Mouse (Mus musculus) heart, embryonic 10.5 days (tissue): ENCODE measurements at regions not wholly inside any gene's neighbourhood (a gene's known extent, or its start where the extent isn't known, plus 50 kb on each side); places are given as distances from the start of the nearest gene placed in this dataset.

ENCODE experiments used
- DNase-seq: peaks from one replicate; pipeline ENCODE4 v3.0.0-alpha.2; 2017; ENCODE audit warnings: low spot score
- H3K27ac ChIP-seq: fragments of 300-500 bp; sonication (generic); 2 replicates; pipeline ENCODE4 v1.5.1; 2016; ENCODE audit warnings: mild to moderate bottlenecking
- H3K27me3 ChIP-seq: fragments of 300-500 bp; sonication (generic); 2 replicates; pipeline ENCODE4 v1.6.1; 2016; ENCODE audit warnings: mild to moderate bottlenecking; ENCODE audit not compliant: poor library complexity, insufficient read depth, severe bottlenecking
- H3K36me3 ChIP-seq: fragments of 300-500 bp; sonication (generic); 2 replicates; pipeline ENCODE4 v1.6.1; 2016; ENCODE audit warnings: mild to moderate bottlenecking, moderate library complexity
- H3K4me1 ChIP-seq: fragments of 300-500 bp; sonication (generic); 2 replicates; pipeline ENCODE4 v1.6.1; 2016; ENCODE audit warnings: mild to moderate bottlenecking
- H3K4me3 ChIP-seq: fragments of 300-500 bp; sonication (generic); 2 replicates; pipeline ENCODE4 v1.5.1; 2016; ENCODE audit warnings: mild to moderate bottlenecking, moderate library complexity
- H3K9me3 ChIP-seq: fragments of 300-500 bp; sonication (generic); 2 replicates; pipeline ENCODE4 v1.6.1; 2016; ENCODE audit warnings: mild to moderate bottlenecking, moderate library complexity
- WGBS: fragments of 180-500 bp; shearing (Covaris S2); methylation state at CpG from one replicate; pipeline ENCODE4 v1.1.7; 2016; 5-methylcytosine and 5-hydroxymethylcytosine counted together

GRCm38 (mm10) chr3:56740902-56741301 is 557.4 kb upstream of the Nbea start:
- H3K27me3 ChIP-seq: no peaks in the 10 kb centered on the region
- H3K36me3 ChIP-seq: no peaks in the 10 kb centered on the region
- no peaks in the 10 kb centered on the region for H3K9me3 ChIP-seq
- no peak for DNase-seq
- H3K4me1 ChIP-seq: no peaks in the 10 kb centered on the region
- no peak overlapping the region for H3K4me3 ChIP-seq
- H3K27ac ChIP-seq: no peak overlapping the region

DNA sequence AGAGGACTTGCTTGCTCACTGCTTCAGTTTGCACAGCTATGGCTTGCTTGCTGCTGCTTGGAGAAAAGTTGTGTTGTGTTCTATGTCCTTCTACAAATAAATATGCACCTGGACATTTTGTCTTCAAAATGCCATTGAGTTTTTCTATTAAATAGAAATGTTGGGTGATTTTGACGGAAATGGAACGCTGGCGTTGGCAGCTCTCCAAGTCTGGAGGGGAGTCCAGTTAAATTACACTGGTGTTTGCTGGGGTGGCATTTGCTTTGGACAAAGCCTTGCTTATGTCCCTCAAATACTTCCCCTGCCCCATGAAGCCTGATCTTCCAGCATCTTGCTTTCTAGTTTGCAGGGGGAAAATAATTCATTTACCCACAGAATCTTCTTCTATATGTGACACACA is 556.0 kb upstream of the Nbea start:
- H3K4me1 ChIP-seq: no peaks in the 10 kb centered on the region
- WGBS: 85% methylated on average over 3 of the region's 3 CpGs

DNA sequence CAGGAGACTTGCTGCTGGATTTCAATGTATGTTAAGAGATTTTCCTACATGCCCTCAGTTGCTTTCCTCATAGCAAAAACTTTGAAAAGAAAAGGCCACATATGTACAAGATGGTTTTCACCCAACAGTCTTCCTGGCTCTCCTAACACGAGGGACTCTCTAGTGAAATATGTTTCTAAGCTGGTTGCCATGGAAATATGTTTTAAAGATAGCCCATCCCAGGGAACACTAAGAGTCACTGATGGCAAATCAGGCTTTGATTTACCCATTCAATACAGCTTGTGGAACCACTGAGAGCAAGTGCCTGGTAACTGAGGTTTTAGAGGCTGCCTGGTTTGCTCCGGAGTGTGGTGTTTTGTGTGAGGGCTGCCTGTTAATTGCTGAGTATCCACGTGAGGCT is 547.3 kb upstream of the Nbea start:
- no peaks in the 10 kb centered on the region for H3K36me3 ChIP-seq
- H3K27me3 ChIP-seq: no peaks in the 10 kb centered on the region
- no peak overlapping the region for H3K27ac ChIP-seq
- H3K9me3 ChIP-seq: no peaks in the 10 kb centered on the region
- no peak overlapping the region for H3K4me3 ChIP-seq
- DNase-seq: no peak
- H3K4me1 ChIP-seq: no peaks in the 10 kb centered on the region
- 62% methylated on average over 3 of the region's 3 CpGs for WGBS

More for the DNA sequence above, 556.0 kb upstream of the Nbea start:
- H3K4me3 ChIP-seq: no peak overlapping the region
- H3K9me3 ChIP-seq: no peaks in the 10 kb centered on the region
- no peak overlapping the region for H3K27ac ChIP-seq
- DNase-seq: no peak
- H3K36me3 ChIP-seq: no peaks in the 10 kb centered on the region
- no peaks in the 10 kb centered on the region for H3K27me3 ChIP-seq

DNA sequence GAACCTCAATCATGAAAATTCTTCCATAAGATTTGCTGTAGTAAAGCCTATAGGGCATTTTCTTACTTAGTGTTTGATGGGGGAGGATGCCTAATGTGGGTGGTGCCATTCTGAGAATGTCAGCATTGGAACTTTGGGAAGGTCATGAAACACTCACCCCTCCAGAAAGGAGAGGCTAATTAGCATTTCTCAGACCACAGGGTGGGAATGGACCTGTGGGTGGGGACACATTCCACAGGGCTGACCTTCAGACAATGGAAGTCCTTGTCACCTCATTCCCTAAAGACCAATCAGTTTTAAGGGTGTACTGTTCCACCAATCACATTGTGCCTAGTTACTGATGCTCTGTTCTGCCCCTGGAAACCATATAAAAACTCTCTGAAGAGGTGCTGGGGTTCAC is 541.5 kb upstream of the Nbea start:
- no peak overlapping the region for H3K4me3 ChIP-seq
- no peak for DNase-seq
- H3K27me3 ChIP-seq: no peaks in the 10 kb centered on the region

DNA sequence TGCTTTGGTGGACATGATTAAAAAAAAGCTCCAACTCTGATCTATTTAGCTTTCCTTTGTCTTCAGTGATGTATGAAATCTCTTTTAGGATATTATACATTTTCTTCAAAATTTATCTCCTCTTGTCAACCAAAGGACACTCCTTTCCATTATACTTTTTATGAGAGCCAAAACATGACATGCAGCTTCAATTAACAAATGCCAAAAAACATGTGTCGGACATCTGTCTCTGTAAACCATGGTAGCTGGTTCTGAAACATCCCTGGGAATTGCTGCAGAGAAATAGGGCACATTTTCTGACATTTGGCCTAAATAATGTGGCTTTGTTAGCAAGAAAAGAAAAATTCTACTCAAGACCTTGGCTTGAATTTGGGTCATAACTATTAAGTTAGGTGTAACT is 524.8 kb upstream of the Nbea start:
- no peaks in the 10 kb centered on the region for H3K27me3 ChIP-seq
- no peak for DNase-seq
- no peak overlapping the region for H3K27ac ChIP-seq

More for the DNA sequence above, 541.5 kb upstream of the Nbea start:
- H3K4me1 ChIP-seq: no peaks in the 10 kb centered on the region
- H3K9me3 ChIP-seq: no peaks in the 10 kb centered on the region
- H3K36me3 ChIP-seq: no peaks in the 10 kb centered on the region
- no peak overlapping the region for H3K27ac ChIP-seq

GRCm38 (mm10) chr3:56707312-56707711 is 523.8 kb upstream of the Nbea start:
- Histone ChIP-seq H3K4me1 (no peaks in the 10 kb centered on the region), H3K27ac (no peak overlapping the region), H3K4me3 (no peak overlapping the region), H3K27me3 (no peaks in the 10 kb centered on the region), H3K36me3 (no peaks in the 10 kb centered on the region), H3K9me3 (no peaks in the 10 kb centered on the region)
- 92% methylated on average over 3 of the region's 3 CpGs for WGBS
- DNase-seq: no peak

More for the DNA sequence above, 524.8 kb upstream of the Nbea start:
- H3K36me3 ChIP-seq: no peaks in the 10 kb centered on the region
- H3K9me3 ChIP-seq: no peaks in the 10 kb centered on the region
- H3K4me3 ChIP-seq: no peak overlapping the region
- H3K4me1 ChIP-seq: no peaks in the 10 kb centered on the region
- 76% methylated on average over 1 of the region's 1 CpGs for WGBS

- Histone ChIP-seq H3K4me3 (no peak overlapping the region), H3K27ac (no peak overlapping the region), H3K27me3 (no peaks in the 10 kb centered on the region), H3K4me1 (no peaks in the 10 kb centered on the region), H3K36me3 (no peaks in the 10 kb centered on the region), H3K9me3 (no peaks in the 10 kb centered on the region)
- WGBS: 66% methylated on average over 4 of the region's 4 CpGs
- no peak for DNase-seq
These were observed 522.5 kb upstream of the Nbea start for GRCm38 (mm10) chr3:56706038-56706437.

GRCm38 (mm10) chr3:56698941-56699340 is 515.4 kb upstream of the Nbea start:
- Histone ChIP-seq H3K27me3 (no peaks in the 10 kb centered on the region), H3K36me3 (no peaks in the 10 kb centered on the region), H3K27ac (no peak overlapping the region), H3K4me1 (no peaks in the 10 kb centered on the region), H3K4me3 (no peak overlapping the region), H3K9me3 (no peaks in the 10 kb centered on the region)
- DNase-seq: no peak

DNA sequence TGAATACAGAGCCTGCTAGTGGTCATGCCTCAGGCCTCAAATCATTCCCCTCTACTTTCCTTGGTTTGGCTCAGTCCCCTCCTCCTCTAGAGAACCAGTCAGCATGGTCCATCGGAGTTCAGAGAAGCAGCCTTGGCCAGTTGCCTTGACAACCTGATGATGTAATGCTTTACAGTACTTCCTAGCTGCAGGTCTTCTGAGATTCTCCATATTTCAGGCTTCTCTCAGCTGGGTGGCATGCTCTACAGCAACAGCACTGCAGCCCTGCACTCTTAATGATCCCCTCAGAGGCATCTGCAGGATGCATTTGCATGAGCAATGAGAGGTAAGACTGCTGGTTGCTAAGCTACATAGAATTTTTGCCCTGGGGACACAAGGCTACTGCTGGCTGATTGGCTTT is 514.7 kb upstream of the Nbea start:
- no peak for DNase-seq
- Histone ChIP-seq H3K36me3 (no peaks in the 10 kb centered on the region), H3K27ac (no peak overlapping the region), H3K27me3 (no peaks in the 10 kb centered on the region), H3K4me3 (no peak overlapping the region), H3K4me1 (no peaks in the 10 kb centered on the region), H3K9me3 (no peaks in the 10 kb centered on the region)
- WGBS: 48% methylated on average over 1 of the region's 1 CpGs

DNA sequence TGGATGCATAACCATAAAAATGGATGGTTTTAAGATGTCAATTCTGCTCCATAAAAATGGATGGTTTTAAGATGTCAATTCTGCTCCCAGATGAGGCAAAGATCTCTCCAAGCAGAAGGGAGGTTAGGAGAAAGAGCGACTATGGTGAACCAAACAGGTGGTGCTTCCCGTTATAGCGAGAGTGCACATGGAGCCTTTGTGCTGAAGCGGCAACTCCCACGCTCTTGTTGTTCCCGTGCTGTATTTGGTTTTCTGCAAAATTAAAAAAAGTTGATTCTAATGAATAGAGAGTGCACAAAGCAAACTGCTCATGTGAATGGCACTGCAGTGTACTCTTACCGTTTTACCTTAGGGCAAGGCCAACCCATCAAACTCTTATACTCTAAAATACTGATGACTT is 497.5 kb upstream of the Nbea start:
- Histone ChIP-seq H3K27ac (no peak overlapping the region), H3K9me3 (no peaks in the 10 kb centered on the region), H3K4me3 (no peak overlapping the region), H3K4me1 (no peaks in the 10 kb centered on the region), H3K36me3 (no peaks in the 10 kb centered on the region), H3K27me3 (no peaks in the 10 kb centered on the region)
- no peak for DNase-seq
- 88% methylated on average over 7 of the region's 7 CpGs for WGBS

DNA sequence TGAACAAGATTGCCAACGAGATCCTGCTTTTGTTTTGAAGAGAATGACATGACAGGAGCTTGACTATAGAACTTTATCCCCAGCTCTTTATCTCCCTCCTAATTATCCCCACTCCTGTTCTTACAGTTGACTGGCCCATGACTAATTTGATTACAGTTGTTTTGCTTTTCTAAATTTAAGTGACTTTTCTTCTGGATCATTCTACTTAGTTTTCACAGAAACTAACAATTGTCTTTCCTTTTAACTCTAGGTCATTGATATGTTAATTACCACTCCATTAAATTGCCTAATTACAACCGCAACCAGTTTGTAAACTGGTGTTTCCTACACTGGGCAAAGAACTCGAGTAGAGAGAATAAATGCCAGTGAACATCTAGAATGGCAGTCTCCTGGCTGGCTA is 485.3 kb upstream of the Nbea start:
- Histone ChIP-seq H3K9me3 (no peaks in the 10 kb centered on the region), H3K4me3 (no peak overlapping the region), H3K27ac (no peak overlapping the region), H3K27me3 (no peaks in the 10 kb centered on the region), H3K36me3 (no peaks in the 10 kb centered on the region), H3K4me1 (no peaks in the 10 kb centered on the region)
- 47% methylated on average over 3 of the region's 3 CpGs for WGBS
- DNase-seq: no peak

- no peak overlapping the region for H3K27ac ChIP-seq
- no peaks in the 10 kb centered on the region for H3K27me3 ChIP-seq
- H3K36me3 ChIP-seq: no peaks in the 10 kb centered on the region
- no peak for DNase-seq
- 76% methylated on average over 2 of the region's 2 CpGs for WGBS
- H3K4me1 ChIP-seq: no peaks in the 10 kb centered on the region
- no peaks in the 10 kb centered on the region for H3K9me3 ChIP-seq
- H3K4me3 ChIP-seq: no peak overlapping the region
These were observed 477.1 kb upstream of the Nbea start for GRCm38 (mm10) chr3:56660594-56660993.

GRCm38 (mm10) chr3:56647313-56647712 is 463.8 kb upstream of the Nbea start:
- Histone ChIP-seq H3K27me3 (no peaks in the 10 kb centered on the region), H3K9me3 (no peaks in the 10 kb centered on the region), H3K4me1 (no peaks in the 10 kb centered on the region), H3K4me3 (no peak overlapping the region), H3K27ac (no peak overlapping the region), H3K36me3 (no peaks in the 10 kb centered on the region)
- 77% methylated on average over 3 of the region's 3 CpGs for WGBS
- no peak for DNase-seq
